Mouse (Mus musculus): ENCODE results near the gene Plagl1. TPM values are rescaled to one million over a fixed set of nuclear protein-coding genes. Genes with fewer than 3 reads are reported as not detected.

The Plagl1 gene
- total RNA-seq, 2 experiments from 2014 or later: 1.0 to 1.5 TPM

DNA sequence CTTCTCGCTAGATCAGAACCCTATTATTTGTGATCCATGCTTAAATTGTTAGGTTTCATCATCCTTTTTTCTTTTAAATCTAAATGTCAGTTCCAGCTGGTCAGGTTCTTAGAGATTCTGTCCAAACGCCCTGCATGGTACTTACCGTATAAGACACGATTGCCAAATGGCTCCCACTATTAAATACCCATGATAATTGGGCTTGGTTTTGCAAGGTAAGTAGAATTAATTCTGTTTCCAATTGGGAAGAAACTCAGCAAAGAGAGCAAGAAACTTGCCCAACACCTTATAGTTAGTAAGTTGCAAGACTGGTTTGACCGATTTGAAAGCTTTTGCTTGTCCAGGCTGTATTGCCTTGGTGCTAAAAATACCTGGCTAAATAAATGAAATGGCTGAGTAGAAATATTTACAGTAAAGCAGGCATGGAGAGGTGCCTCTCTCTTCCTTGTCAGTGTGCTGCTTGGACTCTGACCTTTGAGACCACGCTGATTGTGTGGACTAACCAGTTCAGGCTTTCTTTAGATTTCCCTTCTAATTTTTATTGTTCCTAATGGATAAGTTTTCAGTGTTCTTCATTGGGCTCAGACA, 39.9 kb downstream of the Plagl1 start:
- intact Hi-C loops (cut with DNase I): no loop called here
- no peak for TF ChIP-seq CTCF (IDR thresholded peaks at IDR 0.05)
- Histone ChIP-seq H3K27ac (no peak overlapping the region), H3K4me3 (no peak overlapping the region)
- DNase-seq: no peak

DNA sequence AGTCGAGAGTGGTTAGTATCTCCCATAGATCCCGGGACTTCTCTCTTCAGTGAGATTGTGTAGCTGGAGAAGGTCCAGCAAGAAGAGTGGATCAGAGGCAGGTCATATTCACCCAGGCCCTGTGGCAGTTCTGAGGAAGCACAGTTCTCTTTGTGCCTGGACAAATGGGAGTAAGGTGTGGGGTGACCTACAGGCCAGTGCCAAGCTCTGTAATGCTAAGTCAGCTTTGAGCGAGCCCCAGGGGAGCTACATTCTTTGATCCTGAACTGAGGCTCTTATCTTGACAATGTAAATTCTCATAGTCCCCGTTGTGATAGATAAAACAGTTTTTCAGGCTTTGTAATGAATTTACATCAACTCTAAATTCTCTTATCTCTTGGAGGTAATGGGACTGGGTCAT, 42.1 kb downstream of the Plagl1 start:
- Histone ChIP-seq H3K27ac (no peak overlapping the region), H3K4me3 (no peak overlapping the region)
- TF ChIP-seq CTCF (IDR thresholded peaks at IDR 0.05): no peak
- intact Hi-C loops (cut with DNase I): no loop called here
- DNase-seq: no peak

DNA sequence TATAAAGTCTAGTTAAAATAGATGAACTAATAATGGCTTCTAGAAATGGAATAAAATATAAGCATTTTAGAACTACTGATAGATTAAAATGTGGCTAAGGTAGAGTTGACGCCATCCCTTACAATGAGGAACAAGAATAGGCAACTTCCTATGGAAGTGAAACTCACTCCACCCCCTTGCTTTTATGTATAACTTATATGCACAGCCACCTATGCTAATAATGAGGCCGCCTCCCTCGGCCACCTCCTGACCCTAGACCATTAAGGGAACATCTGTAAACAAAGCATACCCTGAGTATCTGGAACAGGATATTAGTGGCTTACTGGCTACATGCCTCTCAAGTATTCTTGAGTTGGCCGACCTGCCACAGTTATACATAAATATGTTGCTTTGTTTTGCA, 43.5 kb downstream of the Plagl1 start:
- no peak for DNase-seq
- H3K4me3 ChIP-seq: no peak overlapping the region
- no peak for TF ChIP-seq CTCF (IDR thresholded peaks at IDR 0.05)
- intact Hi-C loops (cut with DNase I): no loop called here
- H3K27ac ChIP-seq: no peak overlapping the region

DNA sequence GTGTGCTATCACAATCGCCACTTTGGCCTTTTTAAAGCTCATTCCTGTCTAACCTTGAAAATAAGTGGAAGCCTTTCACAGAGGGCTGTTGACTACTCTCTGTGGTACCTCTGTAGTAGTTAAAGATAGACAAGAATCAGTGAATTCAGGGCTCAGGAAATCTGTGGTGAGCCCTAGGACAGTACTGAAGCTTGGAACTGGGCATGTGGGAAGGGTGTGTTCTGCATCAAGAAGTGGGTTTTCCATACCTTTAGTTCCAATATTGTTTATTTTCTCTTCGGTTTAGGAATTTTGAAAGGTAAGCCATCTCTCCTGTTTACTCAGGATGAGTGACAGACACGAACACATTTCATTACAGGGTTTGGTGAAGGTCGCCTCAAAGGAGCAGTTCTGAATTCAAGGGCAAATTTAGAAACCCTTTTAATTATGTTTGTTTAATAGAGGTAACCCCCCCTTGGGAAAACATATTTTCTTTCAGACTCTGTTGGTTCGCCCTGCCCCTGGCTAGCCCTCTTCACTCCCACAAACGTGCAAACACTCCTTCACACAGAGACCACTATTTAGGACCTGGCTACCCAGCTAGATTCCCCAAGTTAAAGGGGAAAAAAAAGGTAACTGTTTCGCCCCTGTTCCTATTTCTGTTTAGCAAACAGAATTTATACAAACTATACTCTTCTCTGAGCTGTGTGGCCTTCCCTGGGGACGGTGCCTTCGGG, 46.8 kb downstream of the Plagl1 start:
- DNase-seq: no peak
- intact Hi-C loops (cut with DNase I): no loop called here
- TF ChIP-seq CTCF (IDR thresholded peaks at IDR 0.05): no peak
- Histone ChIP-seq H3K4me3 (no peak overlapping the region), H3K27ac (no peak overlapping the region)

DNA sequence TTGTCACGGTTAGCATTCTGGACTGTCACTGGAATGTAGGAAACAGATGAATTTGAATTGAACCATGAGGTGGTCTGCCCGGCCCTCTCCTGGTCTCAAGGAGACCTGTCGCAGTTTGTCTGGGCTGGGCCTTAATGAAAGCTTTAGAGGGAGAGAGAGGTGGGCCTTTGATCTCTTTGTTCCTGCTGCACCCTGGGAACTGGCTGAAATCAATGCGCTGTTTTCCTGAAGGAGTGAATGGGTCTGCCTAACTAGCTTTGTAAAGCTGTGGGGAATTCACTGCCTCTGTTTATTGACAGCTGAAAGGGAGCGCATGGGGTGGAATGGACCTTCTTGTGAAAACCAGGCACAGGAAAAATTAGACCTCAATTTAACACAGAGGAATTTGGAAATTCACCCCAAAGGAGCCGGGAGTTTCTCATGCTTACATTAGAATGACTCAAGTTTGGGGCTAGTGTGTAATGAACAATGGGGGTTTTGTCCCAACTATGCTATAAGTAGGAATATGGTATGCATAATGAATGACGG, 47.8 kb downstream of the Plagl1 start:
- no peak overlapping the region for H3K27ac ChIP-seq

DNA sequence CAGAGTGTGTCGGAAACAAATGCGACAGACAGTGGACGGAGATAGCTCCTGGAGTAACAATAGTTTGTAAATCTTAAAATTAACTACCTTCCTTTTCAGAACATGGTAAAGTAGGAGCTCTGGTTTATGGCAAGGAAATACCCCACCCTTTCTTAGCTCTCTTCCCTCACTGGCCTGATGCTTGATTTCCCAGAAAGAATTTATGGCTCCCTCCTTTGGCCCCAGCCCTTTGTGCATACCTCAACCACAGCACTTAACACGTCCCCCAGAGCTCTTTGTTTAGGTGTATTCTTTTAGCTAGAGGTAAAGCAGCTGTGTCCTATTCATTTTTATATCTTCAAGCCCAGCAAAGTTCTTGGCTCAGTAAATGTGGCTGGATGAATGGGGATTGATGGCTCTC, 48.5 kb downstream of the Plagl1 start:
- TF ChIP-seq CTCF (IDR thresholded peaks at IDR 0.05): no peak
- intact Hi-C loops (cut with DNase I): no loop called here
- Histone ChIP-seq H3K27ac (no peak overlapping the region), H3K4me3 (no peak overlapping the region)
- no peak for DNase-seq

More for the DNA sequence above, 47.8 kb downstream of the Plagl1 start:
- intact Hi-C loops (cut with DNase I): no loop called here
- no peak overlapping the region for H3K4me3 ChIP-seq
- TF ChIP-seq CTCF (IDR thresholded peaks at IDR 0.05): no peak
- no peak for DNase-seq

DNA sequence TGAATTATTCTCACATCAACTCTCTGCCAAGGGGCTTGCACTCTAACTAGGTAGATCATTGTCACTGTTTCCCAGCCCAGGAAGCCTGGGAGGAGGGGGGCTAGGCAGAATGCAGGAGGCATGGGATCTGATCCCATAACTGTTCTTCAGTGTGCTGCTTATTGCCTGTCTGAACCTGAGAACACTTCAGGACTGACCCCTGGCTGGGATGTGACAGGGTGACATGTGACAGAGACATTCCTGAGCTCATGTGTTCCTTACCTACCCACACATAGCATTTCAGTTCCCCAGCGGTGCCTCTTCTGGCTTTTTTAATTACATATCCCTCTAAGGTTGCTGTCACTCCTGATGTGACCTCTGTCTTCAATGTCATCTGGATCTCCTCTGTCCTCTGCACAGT, 49.5 kb downstream of the Plagl1 start:
- Histone ChIP-seq H3K4me3 (no peak overlapping the region), H3K27ac (no peak overlapping the region)
- intact Hi-C loops (cut with DNase I): no loop called here
- DNase-seq: no peak
- no peak for TF ChIP-seq CTCF (IDR thresholded peaks at IDR 0.05)

DNA sequence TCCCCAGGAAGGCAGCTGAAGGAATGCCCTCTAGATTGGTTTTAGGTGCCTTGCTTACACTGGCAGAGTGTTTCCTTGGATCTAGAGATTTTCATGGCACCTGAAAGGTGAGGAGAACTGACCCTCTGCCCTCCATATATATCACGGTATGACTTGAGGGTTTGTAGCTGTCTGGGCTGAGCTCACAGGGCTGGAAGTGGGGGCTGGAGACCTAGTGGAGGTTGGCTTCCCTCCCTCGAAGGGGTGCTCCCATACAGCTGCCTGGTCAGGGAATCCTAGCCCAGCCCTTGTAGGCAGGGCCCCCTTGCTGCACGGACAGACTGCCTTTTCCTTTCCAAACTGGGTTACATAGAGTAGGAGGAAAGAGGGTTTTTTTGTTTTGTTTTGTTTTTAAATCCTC, 52.5 kb downstream of the Plagl1 start:
- H3K4me3 ChIP-seq: no peak overlapping the region
- no peak for TF ChIP-seq CTCF (IDR thresholded peaks at IDR 0.05)
- intact Hi-C loops (cut with DNase I): no loop called here
- DNase-seq: no peak
- no peak overlapping the region for H3K27ac ChIP-seq

DNA sequence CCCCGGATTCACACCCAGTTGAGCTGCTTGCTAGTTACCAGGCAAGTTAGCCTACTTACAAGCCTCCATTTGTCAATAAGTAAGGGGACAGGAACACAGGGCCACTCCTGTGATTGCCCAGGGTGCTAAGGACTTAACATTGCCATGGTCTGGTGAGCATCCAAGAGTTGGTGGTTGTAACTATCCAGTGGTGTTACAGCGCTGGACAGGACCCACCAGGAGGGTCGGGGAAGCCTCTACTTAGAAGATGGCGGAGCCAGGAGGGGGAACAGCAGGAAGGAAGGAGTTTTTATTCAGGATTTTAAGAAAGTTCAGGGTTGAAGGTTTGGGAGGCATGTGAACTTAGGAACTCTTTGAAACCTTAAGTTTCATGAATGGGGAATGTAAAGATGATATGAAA, 53.3 kb downstream of the Plagl1 start:
- no peak for TF ChIP-seq CTCF (IDR thresholded peaks at IDR 0.05)
- H3K4me3 ChIP-seq: no peak overlapping the region
- DNase-seq: no peak
- H3K27ac ChIP-seq: no peak overlapping the region
- intact Hi-C loops (cut with DNase I): no loop called here

DNA sequence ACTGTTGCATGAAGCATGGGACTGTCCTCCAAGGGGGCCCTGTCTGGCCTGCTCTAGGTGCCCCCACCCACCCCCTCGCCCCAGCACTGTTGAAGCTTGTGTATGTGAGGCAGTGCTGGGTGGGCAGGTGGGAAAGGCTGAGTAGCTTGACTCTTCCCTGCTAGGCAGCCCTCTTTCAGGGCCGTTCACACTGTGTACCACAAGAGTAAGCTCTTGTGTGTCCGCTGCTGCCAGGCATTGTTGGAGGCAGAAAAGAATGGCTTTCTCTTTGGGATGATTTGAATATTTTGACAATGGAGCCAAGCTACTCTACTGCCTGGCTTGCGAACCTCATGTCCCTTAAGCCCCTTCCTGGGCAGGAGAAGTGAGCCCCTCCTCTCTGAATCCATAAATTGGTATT, 54.7 kb downstream of the Plagl1 start:
- no peak for TF ChIP-seq CTCF (IDR thresholded peaks at IDR 0.05)
- no peak for DNase-seq

DNA sequence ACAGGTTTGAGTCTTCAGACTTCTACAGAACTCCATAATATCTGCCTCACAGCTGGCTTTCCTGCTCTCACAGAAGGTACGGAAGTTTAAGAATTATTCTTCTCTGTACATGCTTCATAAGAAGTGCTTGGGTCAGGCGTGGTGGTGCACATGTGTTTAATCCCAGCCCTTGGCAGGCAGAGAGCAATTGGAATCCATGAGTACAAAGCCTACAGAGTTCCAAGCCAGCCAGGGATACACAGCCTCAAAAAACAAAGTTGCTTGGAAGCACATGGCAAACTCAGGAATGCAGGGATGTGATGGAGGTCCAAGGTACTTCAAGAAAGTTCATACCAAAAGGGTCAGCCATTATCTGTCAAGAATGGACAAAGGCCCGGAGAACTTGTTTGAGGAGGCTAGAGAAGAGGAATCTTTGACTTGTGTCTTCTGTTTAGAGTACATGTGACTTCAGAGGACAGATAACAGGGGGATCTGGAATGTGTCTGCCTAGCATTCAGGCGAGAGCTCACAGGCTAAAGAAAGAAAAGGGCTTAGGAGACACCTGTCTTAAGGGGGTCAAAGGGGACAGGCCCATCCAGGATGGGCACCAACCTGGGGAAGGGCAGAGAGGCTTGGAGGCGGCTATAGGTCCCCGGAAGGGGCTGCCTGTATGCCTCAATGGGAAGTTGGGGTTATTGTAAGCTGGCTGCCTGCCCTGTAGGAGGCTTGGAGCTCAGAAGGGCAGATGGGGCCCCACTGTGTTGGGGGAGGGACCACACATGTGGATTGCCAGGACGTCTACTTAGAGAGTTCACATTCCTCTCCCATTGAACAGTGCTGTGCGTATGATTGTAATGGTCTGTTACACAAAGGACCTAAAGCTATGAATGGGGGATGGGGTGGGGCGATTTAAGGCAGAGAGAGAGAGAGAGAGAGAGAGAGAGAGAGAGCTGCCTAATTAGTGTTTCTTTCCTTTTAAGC, 56.7 kb downstream of the Plagl1 start:
- intact Hi-C loops (cut with DNase I): no loop called here
- DNase-seq: no peak
- TF ChIP-seq CTCF (IDR thresholded peaks at IDR 0.05): no peak
- H3K27ac ChIP-seq: no peak overlapping the region
- no peak overlapping the region for H3K4me3 ChIP-seq

More for the DNA sequence above, 54.7 kb downstream of the Plagl1 start:
- no peak overlapping the region for H3K4me3 ChIP-seq
- intact Hi-C loops (cut with DNase I): no loop called here
- no peak overlapping the region for H3K27ac ChIP-seq

DNA sequence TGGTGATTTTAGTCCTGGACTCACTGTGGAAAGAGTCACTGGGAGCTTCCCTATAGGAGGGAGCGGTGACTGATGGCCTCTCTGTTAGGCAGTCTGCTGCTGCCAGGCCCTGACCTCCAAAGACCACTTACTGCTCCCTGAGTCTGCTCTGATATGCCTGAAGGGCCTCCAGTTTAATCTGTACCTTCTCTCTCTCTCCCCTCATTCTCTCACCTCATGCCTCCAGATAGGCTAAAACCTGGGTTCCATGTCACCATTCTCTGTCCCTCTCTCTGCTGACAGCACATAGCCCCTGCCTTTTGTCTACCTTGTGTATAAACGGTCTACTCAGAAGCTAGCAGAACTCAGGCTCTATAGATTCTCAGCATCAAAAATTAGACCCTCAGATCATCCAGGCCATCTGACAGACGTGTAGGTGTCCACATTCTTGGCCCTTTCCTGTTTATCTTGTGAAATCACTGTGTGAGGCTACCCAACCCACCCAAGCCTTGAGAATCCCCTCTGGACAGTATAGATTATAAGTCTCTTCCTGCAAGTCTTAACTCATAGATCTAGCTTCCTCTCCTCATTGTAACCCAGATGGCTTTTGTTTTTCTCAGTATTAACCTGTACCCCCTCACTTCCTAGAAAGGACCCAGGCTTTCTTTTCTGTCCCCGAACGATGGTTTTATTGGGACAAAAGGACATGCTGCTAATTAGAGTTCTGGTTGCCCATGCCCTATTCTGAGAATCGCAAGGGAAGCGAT, 57.9 kb downstream of the Plagl1 start:
- Histone ChIP-seq H3K27ac (no peak overlapping the region), H3K4me3 (no peak overlapping the region)
- intact Hi-C loops (cut with DNase I): no loop called here
- DNase-seq: no peak
- no peak for TF ChIP-seq CTCF (IDR thresholded peaks at IDR 0.05)

Data from gastrocnemius, adult 2 months (tissue).